Mouse (Mus musculus) MEL-GATA-1-ER (cell line): Measurements from ENCODE around the gene Sumo1.

Source experiments
- DNase-seq: peaks from one replicate; pipeline ENCODE4 v3.0.0-alpha.2; 2012; ENCODE audit warnings: low read depth; ENCODE audit errors: extremely low read depth

Sumo1 gene

DNA sequence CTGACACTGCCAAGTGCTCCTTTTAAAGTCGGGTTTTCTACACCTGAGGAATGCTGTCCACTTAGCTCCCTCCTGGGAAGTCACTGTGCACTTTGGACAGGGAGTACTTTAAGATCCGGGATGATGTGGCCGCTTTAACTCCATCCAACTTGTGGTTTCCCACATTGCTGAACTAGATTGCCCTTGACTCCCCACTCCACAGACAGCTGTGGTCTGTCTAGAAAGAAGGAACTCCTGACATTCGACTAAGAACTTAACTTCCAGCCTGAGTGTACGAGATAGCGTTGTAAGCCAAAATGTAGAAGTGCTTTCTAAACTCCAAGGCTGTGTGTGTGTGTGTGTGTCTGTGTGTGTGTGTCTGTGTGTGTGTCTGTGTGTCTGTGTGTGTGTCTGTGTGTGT, 120.4 kb downstream of the Sumo1 start:
- DNase-seq: peak; percentile 93

DNA sequence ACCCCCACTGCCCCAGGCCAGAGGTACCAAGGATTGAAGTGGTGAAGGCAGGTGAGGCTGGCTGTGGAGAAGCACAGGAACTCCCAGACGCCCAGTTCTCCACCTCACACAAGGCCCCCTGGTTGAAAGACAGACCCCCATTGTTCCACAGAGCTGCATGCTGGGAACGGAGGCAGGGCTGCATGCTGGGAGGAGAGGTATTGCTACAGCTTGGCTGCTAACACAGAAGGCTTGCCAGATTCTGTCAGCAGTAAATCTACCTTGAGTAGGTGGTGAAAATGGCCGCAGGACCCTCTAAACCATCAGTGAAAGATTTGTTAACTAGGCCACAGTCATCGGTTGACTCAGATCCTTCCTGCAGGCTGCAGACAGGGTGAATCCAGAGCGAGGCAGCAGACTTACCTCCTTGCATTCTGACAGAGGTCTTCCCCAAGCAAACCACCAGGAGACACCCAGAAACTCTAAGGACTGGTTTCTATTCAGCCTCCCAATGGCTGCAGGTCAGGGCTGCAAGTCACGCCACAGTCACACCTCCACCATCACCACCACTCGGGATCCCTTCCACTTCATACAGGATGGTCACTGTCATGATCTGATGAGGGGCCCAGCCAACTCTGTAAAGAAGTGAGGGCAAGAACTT, 121.5 kb downstream of the Sumo1 start:
- DNase-seq: no peak

DNA sequence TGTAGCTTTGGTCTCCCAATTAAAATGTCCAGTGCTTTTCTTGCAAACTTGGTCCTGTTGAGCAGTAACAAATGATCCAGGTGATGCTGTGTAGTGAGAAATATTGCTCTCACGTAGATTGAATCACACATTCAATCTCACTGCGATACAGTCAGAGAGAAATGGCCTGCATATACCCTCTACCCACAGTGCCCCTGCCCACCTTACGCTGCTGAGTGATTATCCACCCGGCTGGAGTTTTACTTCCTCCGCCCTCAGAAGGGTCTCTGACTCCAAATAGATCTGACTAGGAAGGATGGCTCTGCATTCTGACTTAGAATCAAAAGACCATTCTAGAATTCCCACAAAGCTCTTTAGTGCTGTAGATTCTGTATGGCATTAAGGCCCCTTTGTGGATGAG, 122.1 kb downstream of the Sumo1 start:
- DNase-seq: no peak

DNA sequence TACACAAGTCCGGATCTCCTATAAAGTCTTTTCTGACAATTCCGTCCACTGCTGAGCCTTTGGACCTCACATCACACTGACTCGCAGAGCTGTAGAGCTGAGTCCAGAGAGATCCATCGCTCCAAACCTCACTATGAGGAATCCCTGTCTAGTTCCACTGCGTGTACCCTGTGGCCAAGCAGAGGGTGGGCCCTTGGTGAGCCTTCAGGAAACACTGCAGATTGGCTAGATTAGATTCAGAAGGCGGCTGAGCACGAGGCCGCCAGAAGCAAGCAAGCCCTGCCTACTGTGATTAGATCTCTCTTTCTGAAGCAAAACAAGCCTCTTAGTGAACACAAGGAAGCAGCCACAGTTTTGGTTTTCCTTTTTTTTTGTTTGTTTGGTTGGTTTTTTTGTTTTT, 126.7 kb downstream of the Sumo1 start:
- no peak for DNase-seq

DNA sequence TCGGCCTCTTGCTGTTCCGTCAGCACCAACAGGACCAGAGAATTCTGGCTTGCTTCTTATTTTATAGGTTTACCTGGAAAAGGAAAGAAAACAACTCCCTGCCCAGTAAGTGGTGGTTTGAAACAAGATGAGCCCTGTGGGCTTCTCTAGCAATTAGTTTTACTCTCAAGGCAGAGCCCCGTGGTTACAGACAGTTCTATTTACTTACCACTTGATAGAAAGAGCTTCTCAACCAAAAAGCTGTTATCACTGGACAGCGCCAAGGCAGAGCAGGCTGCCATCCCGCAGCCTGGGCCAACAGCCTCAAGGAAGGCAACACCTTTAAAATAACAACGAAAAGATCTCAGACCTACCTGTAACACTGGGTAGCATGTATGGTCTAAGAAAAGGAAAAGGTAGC, 128.4 kb downstream of the Sumo1 start:
- no peak for DNase-seq

DNA sequence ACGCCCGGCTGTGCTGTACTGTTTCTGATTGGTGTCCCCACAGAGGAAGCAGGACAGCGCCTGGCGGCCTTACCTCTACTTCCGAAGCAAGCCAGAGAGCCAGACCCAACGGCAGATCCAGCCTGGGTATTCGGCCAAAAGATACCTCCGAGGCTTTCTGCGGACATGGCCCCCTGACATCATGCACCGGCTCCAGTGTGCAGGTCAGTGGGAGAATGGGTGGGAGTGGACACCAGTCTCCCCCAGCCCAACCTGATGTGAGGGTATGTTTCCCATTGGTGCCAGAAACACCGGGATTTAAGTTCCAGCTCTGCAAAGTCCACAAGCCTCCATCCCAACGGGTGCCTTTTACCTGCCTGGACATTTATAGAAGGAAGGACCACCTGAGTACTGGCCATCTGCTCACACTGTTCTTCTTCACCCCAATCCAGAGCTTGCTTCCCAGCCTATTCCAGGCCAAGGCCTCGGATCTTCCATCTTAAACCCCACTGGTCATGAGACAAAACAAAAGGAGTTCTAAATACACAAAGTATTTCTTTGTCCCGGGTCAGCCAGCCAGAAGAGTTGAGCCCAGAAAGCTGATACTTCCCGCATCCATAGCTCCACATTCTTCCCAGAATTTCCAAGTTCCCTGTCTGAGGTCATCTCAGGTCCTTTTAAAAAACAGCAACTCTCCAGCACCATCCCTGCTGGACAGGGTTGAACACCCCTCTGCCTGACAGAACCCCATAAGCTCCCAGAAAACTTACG, 129.2 kb downstream of the Sumo1 start:
- DNase-seq: no peak

DNA sequence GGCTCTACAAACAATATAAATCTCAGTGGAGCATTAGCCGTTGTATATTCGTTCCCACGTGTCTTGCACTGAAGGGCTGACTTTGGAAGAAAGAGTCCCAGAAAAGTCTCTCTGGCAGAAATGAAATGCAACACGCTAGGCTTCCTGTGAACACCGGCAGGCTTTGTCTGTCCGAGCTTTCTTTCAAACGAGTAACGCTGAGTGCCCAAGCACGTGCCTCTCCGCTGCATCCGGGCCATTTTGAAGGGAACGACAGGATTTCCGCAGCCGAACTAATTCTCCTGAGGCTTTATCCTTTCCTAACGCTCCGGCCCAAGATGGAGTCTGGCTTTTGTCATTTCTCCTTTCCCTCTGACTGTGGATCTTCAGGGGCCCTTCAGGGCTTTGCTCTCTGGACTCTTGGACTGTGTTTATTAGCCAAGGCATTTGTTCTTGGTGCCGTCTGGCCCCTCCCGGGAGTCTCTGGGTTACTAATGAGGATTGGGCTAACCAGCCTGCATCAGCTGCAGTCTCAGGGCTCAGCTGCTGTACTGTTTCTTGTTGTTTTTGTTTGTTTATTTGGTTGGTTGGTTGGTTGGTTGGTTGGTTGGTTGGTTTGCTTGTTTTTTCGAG, 130.0 kb downstream of the Sumo1 start:
- no peak for DNase-seq

DNA sequence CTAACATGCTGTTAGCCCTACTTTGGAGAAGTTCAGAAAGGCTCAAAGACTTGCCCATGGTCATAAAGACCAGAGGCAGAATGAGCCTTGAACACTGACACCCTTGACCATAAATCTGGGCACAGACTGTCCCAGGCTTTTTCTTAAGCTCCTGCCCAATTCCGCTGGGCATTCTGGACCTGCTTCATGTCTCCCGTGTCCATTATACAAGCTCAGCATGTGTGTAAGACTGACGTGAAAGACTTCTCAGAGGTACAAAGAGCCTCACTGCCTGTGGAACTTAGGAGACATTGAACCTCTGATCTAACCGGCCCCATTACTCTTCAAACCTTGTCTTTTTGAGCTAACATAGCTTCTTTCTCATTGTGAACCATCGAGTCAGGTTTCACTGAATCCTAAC, 132.3 kb downstream of the Sumo1 start:
- no peak for DNase-seq
